Mouse (Mus musculus) bone marrow, adult 2 months (tissue): Measurements from ENCODE around the gene Serinc5.

Experiments
- CTCF ChIP-seq: fragments of 200-500 bp; IDR thresholded peaks from 2 replicates; pipeline ENCODE4 v1.5.1; 2011; ENCODE audit warnings: low read length, control low read depth; ENCODE audit not compliant: control insufficient read depth, insufficient read depth
- POLR2A ChIP-seq: fragments of 200-500 bp; IDR thresholded peaks from 2 replicates; pipeline ENCODE4 v1.6.1; 2011; ENCODE audit warnings: low read depth, mild to moderate bottlenecking, control low read depth, low read length, borderline replicate concordance; ENCODE audit not compliant: control insufficient read depth

DNA sequence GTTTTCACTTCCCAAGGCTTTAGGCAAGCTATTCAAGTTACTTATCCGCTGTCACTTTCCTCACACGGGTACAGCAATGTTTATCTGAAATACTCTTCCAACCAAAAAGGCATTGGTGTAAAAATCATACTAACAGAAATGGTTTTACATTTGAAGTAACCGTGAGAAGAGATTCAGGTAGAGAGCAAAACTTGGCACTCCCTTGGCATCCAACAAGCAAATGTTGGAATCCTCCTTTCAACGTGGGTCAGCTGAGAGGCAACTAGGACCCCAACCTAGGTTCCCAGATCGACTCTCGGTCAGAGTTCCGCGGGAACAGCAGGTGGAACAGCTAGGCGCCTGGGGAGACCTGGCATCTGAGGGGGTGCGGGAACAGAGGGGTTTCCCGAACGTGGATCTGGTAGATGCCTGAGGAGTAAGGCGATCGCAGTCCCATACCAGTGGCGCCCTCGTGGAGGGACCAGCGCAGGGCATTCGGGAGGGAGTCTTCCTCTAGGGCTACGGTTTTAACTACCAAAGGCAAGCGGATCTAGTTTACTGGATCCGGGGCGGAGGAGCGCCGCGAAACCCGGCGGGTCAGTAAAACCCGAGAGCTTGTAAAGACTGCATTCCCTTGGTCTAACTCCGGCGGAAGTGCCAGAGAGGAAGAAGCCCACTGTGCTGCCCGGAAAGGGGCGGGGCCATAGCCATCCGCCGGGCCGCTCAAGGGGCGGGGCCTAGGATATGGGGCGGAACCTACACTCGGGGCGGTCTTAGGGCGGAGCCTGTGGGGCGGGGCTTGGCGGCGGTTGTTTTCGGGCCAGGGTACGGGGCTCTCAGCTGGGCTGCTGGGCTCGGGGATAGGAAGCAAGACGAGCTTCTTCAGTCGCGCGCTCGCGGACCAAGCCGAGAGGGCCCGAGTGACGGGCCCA lies at the start of gene Serinc5:
- TF ChIP-seq CTCF (no peak), POLR2A (peak; percentile 72; the same call in 1 of the 2 replicates)
